Mouse (Mus musculus) yolk sac, embryonic 10.5 days (tissue): ENCODE data around the gene Pclo.
"Not testable (repeated sequence)": the region's sequence is repeated elsewhere in the genome, so short reads cannot be mapped to it uniquely, and the experiment has no call there.

ENCODE experiments used
- DNase-seq: peaks from one replicate; pipeline ENCODE4 v3.0.0-alpha.2; 2017; ENCODE audit warnings: low spot score

Pclo gene

GRCm38 (mm10) chr5:14691995-14692394 is 177.3 kb downstream of the Pclo start:
- DNase-seq, result no peak

- DNase-seq, result no peak
Measured at GRCm38 (mm10) chr5:14696745-14697144, 182.0 kb downstream of the Pclo start.

GRCm38 (mm10) chr5:14700900-14701299 is 186.2 kb downstream of the Pclo start:
- no peak for DNase-seq

DNA sequence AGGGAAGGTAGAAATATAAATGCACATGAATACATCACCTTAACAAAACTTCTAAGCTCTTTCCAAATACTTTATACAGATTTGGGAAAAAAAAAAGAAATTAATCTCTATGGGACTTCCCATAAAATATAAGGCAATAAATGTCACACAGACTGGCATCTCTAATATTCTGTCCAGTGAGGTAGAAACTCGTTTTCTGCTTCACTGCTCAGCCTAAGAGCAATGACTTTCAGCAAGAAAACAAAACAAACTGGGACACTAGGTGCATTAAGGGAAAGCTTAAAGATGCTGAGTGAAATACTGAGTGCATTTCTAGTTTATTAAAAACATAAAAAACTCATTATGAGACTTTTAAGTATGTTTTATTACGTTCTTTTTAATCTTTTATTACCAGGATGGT is 190.7 kb downstream of the Pclo start:
- DNase-seq, result no peak

DNA sequence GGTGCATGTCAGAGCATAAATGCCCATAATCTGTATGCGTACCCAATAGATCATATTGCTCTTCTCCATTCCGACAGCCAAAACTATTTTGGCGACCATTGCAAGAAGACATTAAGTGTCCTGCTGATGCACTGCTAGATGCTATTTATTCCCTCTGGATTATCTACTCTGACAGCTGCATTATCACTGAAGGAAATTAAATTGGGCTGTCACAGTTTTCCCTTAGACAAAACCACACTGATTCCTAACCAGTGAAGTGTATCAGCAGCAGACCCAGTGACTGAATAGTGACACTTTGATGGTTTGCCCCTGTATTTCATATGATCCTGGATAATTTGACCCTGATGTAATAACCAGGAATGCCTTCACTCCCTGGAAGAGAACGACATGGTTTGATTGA is 192.6 kb downstream of the Pclo start:
- no peak for DNase-seq

GRCm38 (mm10) chr5:14723576-14723975 is 208.9 kb downstream of the Pclo start:
- DNase-seq, result no peak

DNA sequence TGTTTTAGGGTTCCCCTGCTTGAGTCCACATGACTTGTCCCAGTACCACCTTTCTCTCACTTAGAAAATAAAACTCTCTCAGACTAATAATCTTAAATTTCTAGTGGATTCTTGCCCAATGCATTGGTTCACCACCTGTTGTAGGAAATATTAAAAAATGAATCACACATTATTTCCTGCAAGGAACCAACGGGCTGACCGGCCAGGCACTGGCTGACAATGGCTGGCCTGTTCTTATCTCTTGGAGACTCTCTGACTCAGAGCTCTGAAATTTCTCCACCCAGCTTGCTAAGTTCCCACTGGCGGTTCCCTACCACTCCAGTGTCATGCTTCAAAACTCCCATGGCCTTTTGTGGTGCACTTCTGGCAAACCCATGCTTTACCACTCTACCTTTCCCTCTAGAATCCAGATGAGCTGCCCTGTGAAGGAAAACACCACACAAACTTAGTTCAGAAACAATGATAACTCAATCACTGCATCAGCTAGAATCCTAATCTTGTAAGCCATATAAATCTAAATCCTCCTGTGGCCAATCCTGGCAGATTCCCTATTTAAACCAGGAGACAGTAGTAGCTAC is 214.0 kb downstream of the Pclo start:
- DNase-seq, result no peak

DNA sequence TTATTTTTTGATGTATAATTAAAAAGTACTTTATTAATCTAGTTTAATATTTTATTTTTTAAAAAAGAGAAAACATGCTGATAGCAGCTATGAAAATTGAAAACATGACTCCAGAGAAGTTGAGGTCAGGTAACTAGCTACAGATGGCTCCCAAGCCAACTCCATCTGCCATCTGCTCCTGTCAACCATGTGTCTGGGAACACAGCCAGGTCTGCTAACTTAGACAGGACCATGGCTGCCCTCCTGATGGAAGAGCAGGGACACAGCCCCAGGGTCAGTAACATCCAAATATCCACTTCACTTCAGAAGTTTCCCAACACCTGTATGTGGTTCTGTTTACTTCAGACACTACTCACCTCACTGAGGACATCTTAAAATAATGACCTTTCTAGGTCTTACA is 236.2 kb downstream of the Pclo start:
- no peak for DNase-seq

GRCm38 (mm10) chr5:14766686-14767085 is 252.0 kb downstream of the Pclo start:
- no peak for DNase-seq

DNA sequence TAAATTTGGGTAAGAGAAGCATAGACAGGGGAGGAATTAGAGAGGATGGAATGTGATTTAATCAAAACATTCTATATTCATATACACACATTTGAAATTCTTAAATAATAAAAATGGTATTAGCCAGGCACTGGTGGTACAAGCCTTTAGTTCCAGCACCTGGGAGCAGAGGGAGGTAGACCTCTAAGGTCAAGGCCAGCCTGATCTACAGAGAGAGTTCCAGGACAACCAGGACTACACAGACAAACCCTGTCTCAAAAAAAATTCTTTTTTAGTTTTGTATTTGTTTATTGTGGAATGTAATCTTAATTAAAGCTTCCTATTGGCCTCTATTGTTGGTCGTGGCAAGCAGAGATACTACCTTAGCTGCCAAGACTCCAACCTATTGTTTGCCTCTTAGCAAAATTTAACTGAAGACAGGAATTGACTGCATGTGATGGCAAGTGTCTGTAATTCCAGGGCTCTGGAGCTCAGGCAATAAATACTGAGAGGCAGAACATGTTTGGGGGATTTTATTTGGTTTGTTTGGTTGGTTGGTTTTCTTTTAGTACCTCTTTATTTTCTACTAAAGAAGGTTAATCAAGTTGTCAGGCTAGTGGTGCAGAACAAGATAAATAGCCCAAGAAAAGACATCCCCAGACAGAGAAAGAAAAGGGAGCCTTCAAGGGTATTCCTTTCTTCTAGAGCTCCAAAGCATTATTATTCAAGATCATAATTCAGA is 267.8 kb downstream of the Pclo start:
- no peak for DNase-seq

GRCm38 (mm10) chr5:14793891-14794290 is 279.2 kb downstream of the Pclo start:
- no peak for DNase-seq

DNA sequence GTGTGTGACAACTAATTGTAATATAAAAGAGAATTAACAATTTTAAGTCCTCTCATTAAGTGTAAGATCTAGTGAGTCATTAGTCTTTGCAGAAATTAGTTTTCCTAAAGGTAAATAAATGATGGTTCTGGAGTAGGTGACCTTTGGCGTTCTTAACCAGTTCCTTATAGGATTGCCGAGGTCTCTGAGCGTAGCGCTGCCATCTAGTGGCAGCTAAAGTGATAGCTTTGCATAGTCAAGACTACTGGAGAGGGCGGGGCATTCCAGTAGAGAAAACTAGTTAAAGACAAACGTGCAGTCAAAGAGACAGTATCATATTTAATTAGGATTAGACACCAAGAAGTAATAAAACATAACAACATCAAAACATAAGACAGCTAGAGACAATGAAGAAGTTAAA is 292.4 kb downstream of the Pclo start:
- DNase-seq, result no peak

DNA sequence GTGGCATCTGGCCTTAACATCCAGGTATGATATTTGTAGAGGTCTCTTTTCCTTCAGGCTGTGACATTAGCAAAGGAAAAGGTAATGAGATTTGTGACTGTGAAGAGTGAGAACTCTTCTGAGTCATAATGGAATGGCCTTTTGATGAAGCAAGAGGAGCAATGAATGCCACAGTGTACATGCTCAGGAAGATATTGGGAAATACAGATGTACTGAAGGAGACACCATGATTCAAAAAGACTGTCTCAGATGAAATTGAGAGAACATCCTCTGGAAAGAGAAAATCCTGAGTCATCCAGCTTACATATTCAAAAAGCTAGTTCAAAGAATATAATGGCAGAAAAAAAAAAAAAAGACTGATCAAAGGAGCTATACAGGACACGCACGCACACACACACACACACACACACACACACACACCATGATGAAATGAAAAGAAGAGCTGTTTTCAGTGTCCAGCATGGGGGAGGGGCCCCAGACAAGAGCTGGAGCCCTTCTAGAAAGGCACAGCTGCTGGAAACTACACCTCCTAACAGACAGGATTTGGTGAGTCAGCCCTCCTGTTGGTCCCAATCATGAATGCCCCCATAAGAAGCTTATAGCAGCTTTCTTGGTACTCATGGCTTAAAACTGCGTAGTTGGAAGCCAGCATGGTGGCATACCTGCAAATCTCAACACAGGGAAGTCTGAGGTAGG is 318.6 kb downstream of the Pclo start:
- no peak for DNase-seq

GRCm38 (mm10) chr5:14834155-14834991 is 319.7 kb downstream of the Pclo start:
- no peak for DNase-seq

GRCm38 (mm10) chr5:14853650-14854049 is 338.9 kb downstream of the Pclo start:
- no peak for DNase-seq

DNA sequence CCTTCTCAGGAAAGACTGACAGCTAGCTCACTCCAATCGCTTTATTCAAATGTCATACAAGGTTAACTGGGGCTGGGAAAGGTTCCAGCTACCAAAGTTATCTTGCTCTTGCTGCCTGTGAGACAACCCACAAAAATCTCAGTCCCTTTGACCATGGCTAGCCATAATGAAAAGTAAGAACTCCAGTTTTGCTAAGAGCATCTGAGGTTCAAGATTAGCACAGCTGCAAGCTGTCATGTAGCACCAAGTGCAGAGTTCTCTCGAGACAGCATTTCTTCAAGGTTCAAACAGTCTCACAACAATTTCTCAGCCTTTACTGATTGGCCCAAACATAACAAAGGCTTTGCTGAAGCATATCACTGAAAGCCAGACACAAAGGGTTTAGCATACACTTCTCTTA is 370.6 kb downstream of the Pclo start:
- not testable (repeated sequence) for DNase-seq

DNA sequence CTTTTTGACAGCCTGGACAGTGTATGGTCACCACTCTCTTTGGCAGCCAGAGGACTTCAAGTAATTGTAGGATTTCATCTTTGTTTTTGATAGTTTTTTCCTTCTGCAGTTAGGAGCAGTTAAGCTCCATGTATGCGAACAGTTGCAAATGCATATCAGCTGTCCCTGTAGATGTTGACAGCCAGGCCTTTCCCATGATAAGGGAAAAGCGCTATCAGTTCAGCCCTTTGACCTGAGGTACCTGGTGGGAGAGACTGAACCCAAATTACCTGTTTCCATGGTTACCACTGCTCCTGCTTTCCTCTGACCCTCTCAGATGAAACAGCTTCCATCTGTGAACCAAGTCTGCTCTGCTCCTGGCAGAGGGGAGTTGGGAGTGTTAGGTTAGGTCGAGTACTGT is 377.5 kb downstream of the Pclo start:
- no peak for DNase-seq

DNA sequence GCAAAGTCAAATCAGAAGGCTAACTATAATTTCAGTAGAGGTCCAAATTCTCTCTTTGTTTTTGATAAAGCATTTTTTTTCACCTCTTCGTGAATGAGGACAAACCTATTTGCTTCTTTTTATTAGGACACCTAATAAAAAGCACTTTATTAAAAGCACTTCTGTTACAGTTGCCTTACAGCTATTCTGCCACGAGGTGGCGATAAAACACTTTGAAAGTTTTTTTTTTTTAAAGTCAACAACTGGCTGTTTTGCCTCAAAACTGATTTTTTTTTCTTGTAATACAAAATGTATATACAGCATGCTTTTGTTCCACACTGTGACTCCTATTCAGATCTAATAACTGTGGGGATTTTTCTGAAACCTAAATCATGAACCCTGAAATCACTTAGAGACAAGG is 388.8 kb downstream of the Pclo start:
- DNase-seq, result not testable (repeated sequence)
